ENCODE assay signal across 25 mouse cellular contexts in genomic region chr16:92943901-92944300, GRCm38 (mm10).
DNase-seq lines count a peak whose midpoint lies in the region; ATAC-seq and TF ChIP-seq lines count a peak whose summit lies in the region.
"Had no signal": no experiment of that assay in that cellular context is flagged by ENCODE, and none has a peak within 500 bp of the region (broad histone marks: within the 10 kb centered on the region; RNA-seq: fewer than 3 reads in every experiment).

No protein-coding gene starts in this region.

- ATAC-seq in common myeloid progenitor, adult 5-6 weeks (replicated peaks; ENCODE audit: low read depth, poor library complexity, severe bottlenecking) = peak; percentile 62
- ATAC-seq: forebrain, embryonic 13.5 days; hindbrain, embryonic 16.5 days; intestine, embryonic 16.5 days; midbrain, embryonic 13.5 days had no signal

- in situ Hi-C loops in CH12.LX (cut with MboI; ENCODE audit: low pct_ligation_motif_present, low pct_unique_long_range_greater_than_20kb, low sequenced_read_pairs) = no loop called here

- WGBS in embryonic facial prominence, embryonic 10.5 days = 85% methylated on average over 2 of the region's 2 CpGs

- H3K4me3 ChIP-seq in CH12.LX (replicated peaks in 1 of 3; ENCODE audit: low read depth in 2 of 3, low read length in 2 of 3, poor library complexity in 1 of 3) = no peak overlapping the region
- H3K4me3 ChIP-seq in megakaryocyte, embryonic 14.5 days (replicated peaks) = peak overlapping the region; percentile 77
- no peak overlapping the region for H3K4me3 ChIP-seq in embryonic facial prominence, embryonic 10.5 days
- H3K4me3 ChIP-seq: forebrain, embryonic 13.5 days; heart, embryonic 13.5 days; hindbrain, embryonic 10.5 days; limb, embryonic 12.5 days; liver, embryonic 15.5 days; lung, embryonic 15.5 days; midbrain, embryonic 13.5 days; neural tube, embryonic 13.5 days had no signal

- no peak for TF ChIP-seq CTCF in CH12.LX (conservative IDR thresholded peaks at IDR 0.05 in 1 of 2, IDR thresholded peaks at IDR 0.05 in 1 of 2; ENCODE audit: low read depth in 2 of 2, low read length in 2 of 2)

- peaks cover 3 to 14% of the 10 kb centered on the region in 2 experiments; a peak in 2 of 4 replicates for H3K4me1 ChIP-seq in CH12.LX (ENCODE audit: control insufficient read depth in 1 of 2, insufficient read depth in 2 of 2)
- peaks cover 50% of the 10 kb centered on the region for H3K4me1 ChIP-seq in megakaryocyte, embryonic 14.5 days
- H3K4me1 ChIP-seq in embryonic facial prominence, embryonic 10.5 days = peaks cover 12% of the 10 kb centered on the region
- H3K4me1 ChIP-seq: forebrain, embryonic 13.5 days; heart, embryonic 13.5 days; hindbrain, embryonic 10.5 days; liver, embryonic 15.5 days; midbrain, embryonic 13.5 days had no signal

- H3K27ac ChIP-seq in CH12.LX (ENCODE audit: insufficient read depth, low read depth) = no peak overlapping the region
- no peak overlapping the region for H3K27ac ChIP-seq in embryonic facial prominence, embryonic 10.5 days (replicated peaks)
- H3K27ac ChIP-seq: forebrain, embryonic 13.5 days; heart, embryonic 13.5 days; hindbrain, embryonic 10.5 days; limb, embryonic 12.5 days; liver, embryonic 15.5 days; lung, embryonic 15.5 days; midbrain, embryonic 13.5 days; neural tube, embryonic 13.5 days had no signal

- dilution Hi-C loops in CH12.LX (cut with MboI; ENCODE audit: extremely low pct_ligation_motif_present, extremely low pct_unique_long_range_greater_than_20kb, low sequenced_read_pairs) = no loop called here

- H3K9ac ChIP-seq in CH12.LX (ENCODE audit: insufficient read depth, low read depth) = no peak overlapping the region
- H3K9ac ChIP-seq: forebrain, embryonic 13.5 days; heart, embryonic 13.5 days; limb, embryonic 12.5 days; liver, embryonic 15.5 days; lung, embryonic 15.5 days; midbrain, embryonic 13.5 days; neural tube, embryonic 13.5 days had no signal

- intact Hi-C loops in gastrocnemius, postnatal 14 days (cut with DNase I; ENCODE audit: low total_unique reads) = no loop called here

- no peak for TF ChIP-seq RAD21 in CH12.LX (IDR thresholded peaks at IDR 0.05; ENCODE audit: low read depth, low read length)

- no peaks in the 10 kb centered on the region for H3K79me2 ChIP-seq in CH12.LX (replicated peaks; ENCODE audit: control insufficient read depth, extremely low read depth, insufficient read depth, poor library complexity, severe bottlenecking)

- H3K4me2 ChIP-seq in CH12.LX (ENCODE audit: insufficient read depth, low read depth, poor library complexity, severe bottlenecking) = peak overlapping the region; percentile 62; the same call in 1 of the 2 replicates
- H3K4me2 ChIP-seq: forebrain, embryonic 13.5 days; heart, embryonic 13.5 days; limb, embryonic 12.5 days; liver, embryonic 15.5 days; lung, embryonic 15.5 days; midbrain, embryonic 13.5 days; neural tube, embryonic 13.5 days had no signal

- H3K27me3 ChIP-seq in CH12.LX (replicated peaks) = no peaks in the 10 kb centered on the region
- H3K27me3 ChIP-seq in megakaryocyte, embryonic 14.5 days (replicated peaks) = no peaks in the 10 kb centered on the region
- H3K27me3 ChIP-seq in embryonic facial prominence, embryonic 10.5 days (replicated peaks; ENCODE audit: low read depth, poor library complexity, severe bottlenecking) = peaks cover 8% of the 10 kb centered on the region; the same call in 1 of the 2 replicates
- H3K27me3 ChIP-seq: forebrain, embryonic 13.5 days; liver, embryonic 15.5 days; lung, embryonic 15.5 days; midbrain, embryonic 13.5 days; neural tube, embryonic 13.5 days had no signal

- peak; percentile 32 for DNase-seq in CD4-positive helper T cell, adult 2 months (ENCODE audit: low read depth, low spot score)
- peak; percentile 34 for DNase-seq in CH12.LX (ENCODE audit: extremely low read depth)
- no peak for DNase-seq in kidney, adult 11 months
- no peak for DNase-seq in gastrocnemius, postnatal 14 days
- DNase-seq in embryonic facial prominence, embryonic 10.5 days (ENCODE audit: low spot score) = no peak
- DNase-seq: adrenal gland, postnatal 25 days; cerebellum, adult 18-20 months; cerebellum, postnatal 10 days; heart, postnatal 10 days; kidney, adult 9 months; kidney, postnatal 10 days; thymus, postnatal 4 days had no signal

- no peak for TF ChIP-seq POLR2A in CH12.LX (IDR thresholded peaks at IDR 0.05; ENCODE audit: low read depth, low read length)

- TF ChIP-seq EP300 in CH12.LX (IDR thresholded peaks at IDR 0.05; ENCODE audit: low read length) = no peak

- H3K36me3 ChIP-seq in CH12.LX (replicated peaks in 1 of 2; ENCODE audit: control insufficient read depth in 1 of 2, insufficient read depth in 1 of 2, low read length in 1 of 2) = no peaks in the 10 kb centered on the region
- no peaks in the 10 kb centered on the region for H3K36me3 ChIP-seq in megakaryocyte, embryonic 14.5 days (replicated peaks; ENCODE audit: low read length)
- H3K36me3 ChIP-seq in embryonic facial prominence, embryonic 10.5 days (replicated peaks) = no peaks in the 10 kb centered on the region
- H3K36me3 ChIP-seq: G1E; heart, embryonic 13.5 days; hindbrain, embryonic 10.5 days; limb, embryonic 12.5 days; liver, embryonic 15.5 days; lung, embryonic 15.5 days; midbrain, embryonic 13.5 days; neural tube, embryonic 13.5 days had no signal

- no peaks in the 10 kb centered on the region for H3K9me3 ChIP-seq in CH12.LX (replicated peaks; ENCODE audit: low read length)
- H3K9me3 ChIP-seq in megakaryocyte, embryonic 14.5 days = no peaks in the 10 kb centered on the region
- H3K9me3 ChIP-seq in embryonic facial prominence, embryonic 10.5 days = no peaks in the 10 kb centered on the region
- H3K9me3 ChIP-seq: forebrain, embryonic 13.5 days; G1E; heart, embryonic 13.5 days; hindbrain, embryonic 10.5 days; limb, embryonic 12.5 days; liver, embryonic 15.5 days; lung, embryonic 15.5 days; midbrain, embryonic 13.5 days; neural tube, embryonic 13.5 days had no signal

TF ChIP-seq in CH12.LX, 34 proteins besides CTCF, POLR2A, EP300 and RAD21:
- TF ChIP-seq IRF4 (IDR thresholded peaks at IDR 0.05; ENCODE audit: low read depth, low read length) = peak; percentile 17; the same call in 1 of the 2 replicates
- TF ChIP-seq CHD2 (IDR thresholded peaks at IDR 0.05; ENCODE audit: low read length) = no peak
- TF ChIP-seq ETS1 (conservative IDR thresholded peaks at IDR 0.05; ENCODE audit: low read depth, low read length) = peak; percentile 35; the same call in 1 of the 2 replicates
- TF ChIP-seq MAFK (IDR thresholded peaks at IDR 0.05; ENCODE audit: insufficient replicate concordance, low read length) = peak; percentile 98

Comparison
In these comparisons a context has a peak if more than half of its experiments do, and no peak if none do; other contexts are left out.
1. DNase-seq: peak in CD4-positive helper T cell, adult 2 months (single experiment) and CH12.LX (single experiment); none in kidney, adult 11 months (single experiment), gastrocnemius, postnatal 14 days (single experiment) and embryonic facial prominence, embryonic 10.5 days (single experiment).